Mouse (Mus musculus): ENCODE measurements around the gene Scyl3. TPM values are rescaled to one million over a fixed set of nuclear protein-coding genes. Genes with fewer than 3 reads are reported as not detected.

The Scyl3 gene
- total RNA-seq (2023) = 10 to 100 TPM; 23.3 to 23.5 TPM

GRCm38 (mm10) chr1:163928846-163929245 lies at the start of gene Scyl3:
Gene Scyl3, plus strand, starts transcription at chr1:163929100.

DNA sequence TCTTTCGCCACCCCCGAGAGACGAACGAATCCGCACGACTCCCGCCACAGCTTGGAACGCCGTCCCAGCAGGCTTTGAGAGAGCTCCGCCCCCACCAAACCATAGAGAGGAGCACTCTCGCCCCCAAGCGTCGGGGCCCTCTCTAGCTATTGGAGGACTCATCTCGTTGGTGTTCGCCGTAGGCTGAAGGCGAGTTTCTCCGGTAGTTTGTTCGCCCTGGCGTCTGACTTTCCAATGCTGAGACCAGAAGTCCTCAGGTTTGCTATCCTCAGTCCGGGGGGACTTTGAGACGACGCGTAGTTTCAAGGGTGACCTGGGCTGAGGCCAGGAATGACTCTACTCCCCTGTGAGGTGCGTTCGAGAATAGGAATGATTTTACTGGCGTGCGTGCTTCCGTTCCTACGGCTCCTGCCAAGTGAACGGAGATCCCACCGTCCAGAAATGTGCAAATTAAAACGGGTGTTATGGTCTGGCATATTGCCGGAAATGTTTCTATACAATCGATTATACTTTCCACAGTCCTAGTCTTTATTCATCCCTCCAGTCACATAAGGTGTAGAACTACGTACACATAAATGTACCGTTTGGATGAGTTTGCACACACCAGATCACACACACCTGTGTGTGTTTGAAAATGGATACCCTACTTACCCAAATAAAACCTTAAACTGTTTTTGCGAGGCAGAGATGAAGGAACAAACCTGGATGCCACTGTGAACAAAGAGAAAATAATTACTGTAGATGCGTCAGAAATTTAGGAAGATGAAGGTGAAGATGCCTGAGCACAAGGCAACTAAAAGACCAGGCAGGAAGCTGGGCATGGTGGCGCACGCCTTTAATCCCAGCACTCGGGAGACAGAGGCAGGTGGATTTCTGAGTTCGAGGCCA lies 66.1 kb downstream of the Scyl3 start, which contains the start of the genes BC055324 and Mettl18:
TSS of gene BC055324 (minus strand) at position 76 of the 888 bp plus-strand sequence.
TSS of gene Mettl18 (plus strand) at position 169 of the 888 bp plus-strand sequence.

Other genes starting within 250 kb of the Scyl3 start
- gene Mettl11b, start 203.9 kb upstream of the Scyl3 start, total RNA-seq (2023) = not detected
- gene Kifap3, start 149.5 kb upstream of the Scyl3 start, total RNA-seq (2023) = 1 to 10 TPM; 3.0 to 3.6 TPM
- gene BC055324, start 65.7 kb downstream of the Scyl3 start, total RNA-seq (2023) = 10 to 100 TPM in 1 of 2 experiments, 1 to 10 TPM in 1; 7.1 to 10.1 TPM
- gene Mettl18, start 65.8 kb downstream of the Scyl3 start, total RNA-seq (2023) = 1 to 10 TPM; 1.9 to 3.6 TPM
- gene Sele, start 119.1 kb downstream of the Scyl3 start, total RNA-seq (2023) = under 1 TPM; 0.31 to 0.37 TPM
- 100 to 1,000 TPM; 507 to 564 TPM for gene Sell, start 132.9 kb downstream of the Scyl3 start, total RNA-seq (2023)
- gene Selp, start 186.2 kb downstream of the Scyl3 start, total RNA-seq (2023) = 10 to 100 TPM; 13.9 to 15.7 TPM
- 10 to 100 TPM; 67.0 to 72.8 TPM for gene F5, start 222.7 kb downstream of the Scyl3 start, total RNA-seq (2023)